Mouse (Mus musculus) ES-Bruce4 (cell line): ENCODE data around the gene Cntn3. TPM values are rescaled to one million over a fixed set of nuclear protein-coding genes. Genes with fewer than 3 reads are reported as not detected.

Experiments
- H3K27ac ChIP-seq: 2 replicates; pipeline ENCODE4 v1.5.1; 2012; ENCODE audit warnings: low read length, inconsistent platforms; ENCODE audit not compliant: insufficient read depth
- H3K27me3 ChIP-seq: 2 replicates; pipeline ENCODE4 v1.6.1; 2012; ENCODE audit warnings: mild to moderate bottlenecking, low read length, inconsistent platforms; ENCODE audit not compliant: control insufficient read depth, poor library complexity, insufficient read depth, severe bottlenecking
- H3K36me3 ChIP-seq: 2 replicates; pipeline ENCODE4 v1.6.1; 2012; ENCODE audit warnings: inconsistent platforms, mild to moderate bottlenecking, low read length, moderate library complexity; ENCODE audit not compliant: control insufficient read depth, poor library complexity, insufficient read depth, severe bottlenecking
- H3K4me1 ChIP-seq: one replicate; pipeline ENCODE4 v1.8.1; 2011; ENCODE audit warnings: low read length; ENCODE audit not compliant: control insufficient read depth, insufficient read depth
- H3K4me3 ChIP-seq: 2 replicates; pipeline ENCODE4 v1.5.1; 2011; ENCODE audit warnings: low read depth, mild to moderate bottlenecking, low read length
- H3K9ac ChIP-seq: 2 replicates; pipeline ENCODE4 v1.6.1; 2012; ENCODE audit warnings: low read depth, mild to moderate bottlenecking, inconsistent platforms; ENCODE audit not compliant: poor library complexity, severe bottlenecking
- H3K9me3 ChIP-seq: replicated peaks from 2 replicates; pipeline ENCODE4 v1.6.1; 2012; ENCODE audit warnings: mild to moderate bottlenecking, low read length, inconsistent platforms; ENCODE audit not compliant: control insufficient read depth, poor library complexity, insufficient read depth, severe bottlenecking
- CTCF ChIP-seq: IDR thresholded peaks from one replicate; pipeline ENCODE4 v1.8.1; 2011; ENCODE audit warnings: low read depth, low read length
- EP300 ChIP-seq: IDR thresholded peaks from 2 replicates; pipeline ENCODE4 v1.6.1; 2011; ENCODE audit warnings: low read depth, low read length; ENCODE audit not compliant: insufficient read depth
- POLR2A ChIP-seq: IDR thresholded peaks from one replicate; pipeline ENCODE4 v1.8.1; 2011; ENCODE audit warnings: low read length; ENCODE audit not compliant: insufficient read depth
- polyA plus RNA-seq: library from polyadenylated mRNA; stranded (reverse); fragments of >200 nt; gene quantifications from 2 replicates; pipeline ENCODE4 v1.2.4, GENCODE M21; 2011; ENCODE audit warnings: low read depth; ENCODE audit not compliant: missing spikeins, insufficient read depth, insufficient read length

Gene Cntn3
- polyA plus RNA-seq, 1 experiment = 0.21 TPM

- TF ChIP-seq EP300 = no peak
- no peak for TF ChIP-seq POLR2A
- TF ChIP-seq CTCF = no peak
- H3K9ac ChIP-seq = no peak overlapping the region
- no peak overlapping the region for H3K4me3 ChIP-seq
- no peaks in the 10 kb centered on the region for H3K27me3 ChIP-seq
- no peaks in the 10 kb centered on the region for H3K9me3 ChIP-seq
- no peaks in the 10 kb centered on the region for H3K4me1 ChIP-seq
- H3K36me3 ChIP-seq = no peaks in the 10 kb centered on the region
- no peak overlapping the region for H3K27ac ChIP-seq
Measured at GRCm38 (mm10) chr6:102427549-102427948, 145.4 kb downstream of the Cntn3 start.

- TF ChIP-seq EP300 (no peak), POLR2A (no peak), CTCF (no peak)
- Histone ChIP-seq H3K4me1 (no peaks in the 10 kb centered on the region), H3K9me3 (no peaks in the 10 kb centered on the region), H3K4me3 (no peak overlapping the region), H3K27ac (no peak overlapping the region), H3K9ac (no peak overlapping the region), H3K36me3 (no peaks in the 10 kb centered on the region), H3K27me3 (no peaks in the 10 kb centered on the region)
Measured at GRCm38 (mm10) chr6:102421781-102422180, 151.1 kb downstream of the Cntn3 start.

GRCm38 (mm10) chr6:102388590-102388989 is 184.3 kb downstream of the Cntn3 start:
- Histone ChIP-seq H3K4me3 (no peak overlapping the region), H3K4me1 (no peaks in the 10 kb centered on the region), H3K27me3 (no peaks in the 10 kb centered on the region), H3K36me3 (no peaks in the 10 kb centered on the region), H3K9ac (no peak overlapping the region), H3K9me3 (0 out of 2 replicates have a peak, but pooled peaks cover 3% of the 10 kb centered on the region), H3K27ac (no peak overlapping the region)
- TF ChIP-seq POLR2A (no peak), CTCF (no peak), EP300 (no peak)

- Histone ChIP-seq H3K36me3 (no peaks in the 10 kb centered on the region), H3K9ac (no peak overlapping the region)
Measured at GRCm38 (mm10) chr6:102372112-102372511, 200.8 kb downstream of the Cntn3 start.

GRCm38 (mm10) chr6:102363880-102364279 is 209.0 kb downstream of the Cntn3 start:
- Histone ChIP-seq H3K27me3 (no peaks in the 10 kb centered on the region), H3K9me3 (no peaks in the 10 kb centered on the region), H3K4me1 (no peaks in the 10 kb centered on the region), H3K9ac (no peak overlapping the region), H3K27ac (no peak overlapping the region), H3K4me3 (no peak overlapping the region), H3K36me3 (no peaks in the 10 kb centered on the region)
- TF ChIP-seq CTCF (no peak), POLR2A (no peak), EP300 (no peak)

More at GRCm38 (mm10) chr6:102372112-102372511, 200.8 kb downstream of the Cntn3 start:
- TF ChIP-seq EP300 = no peak
- no peak for TF ChIP-seq POLR2A
- no peak for TF ChIP-seq CTCF
- Histone ChIP-seq H3K27me3 (no peaks in the 10 kb centered on the region), H3K4me1 (no peaks in the 10 kb centered on the region), H3K9me3 (no peaks in the 10 kb centered on the region), H3K27ac (no peak overlapping the region), H3K4me3 (no peak overlapping the region)

- H3K27ac ChIP-seq = no peak overlapping the region
- H3K9me3 ChIP-seq = no peaks in the 10 kb centered on the region
- no peaks in the 10 kb centered on the region for H3K36me3 ChIP-seq
- H3K9ac ChIP-seq = no peak overlapping the region
- H3K27me3 ChIP-seq = no peaks in the 10 kb centered on the region
- no peak for TF ChIP-seq EP300
- no peak for TF ChIP-seq POLR2A
- TF ChIP-seq CTCF = no peak
- H3K4me3 ChIP-seq = no peak overlapping the region
- H3K4me1 ChIP-seq = no peaks in the 10 kb centered on the region
Measured at GRCm38 (mm10) chr6:102363291-102363832, 209.5 kb downstream of the Cntn3 start.
